11 mouse cellular contexts compared by ENCODE assay signal in the genomic region with DNA sequence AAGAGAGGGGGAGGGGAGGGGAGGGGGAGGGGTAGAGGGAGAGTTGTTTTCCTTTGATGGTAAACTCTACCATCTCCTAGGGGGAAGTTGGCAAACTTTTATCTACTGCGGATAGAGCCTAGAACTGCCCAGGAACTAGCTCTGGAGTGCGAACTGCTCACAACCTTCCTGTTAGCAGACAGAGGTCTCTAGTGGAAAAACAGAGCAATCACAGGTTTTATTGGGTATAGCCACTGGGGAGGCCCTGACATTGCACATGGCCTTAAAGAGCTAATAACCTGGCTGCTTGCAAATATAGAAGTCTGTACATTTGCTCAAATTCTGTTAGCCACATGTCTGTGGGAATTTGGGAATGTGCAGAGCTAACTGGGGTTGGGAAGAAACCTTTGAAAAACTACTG.
DNase-seq lines count a peak whose midpoint lies in the region; TF ChIP-seq lines count a peak whose summit lies in the region.
"Had no signal": no experiment of that assay in that cellular context is flagged by ENCODE, and none has a peak within 500 bp of the region (broad histone marks: within the 10 kb centered on the region; RNA-seq: fewer than 3 reads in every experiment).

No protein-coding gene starts in this region.

- DNase-seq in gastrocnemius, adult 2 months: no peak
- DNase-seq in gastrocnemius, postnatal 25 days: no peak
- peak; percentile 51 for DNase-seq in 3T3-L1 (ENCODE audit: low read depth, low spot score)
- DNase-seq in brain, adult 2 months (ENCODE audit: low read depth, low spot score): peak; percentile 46
- peak; percentile 17 for DNase-seq in kidney, postnatal 14 days
- no peak for DNase-seq in right cerebral cortex, postnatal 36 days (ENCODE audit: low spot score in 2 of 2)
- no peak for DNase-seq in thymus, postnatal 36 days
- DNase-seq in left cerebral cortex, adult 9 months (ENCODE audit: low spot score in 2 of 2): no peak

- intact Hi-C loops in gastrocnemius, adult 2 months (cut with DNase I): loop anchor here (10.0 kb wide), 1 partner anchor 472 kb away; a partner anchor contains a TSS

- TF ChIP-seq CTCF in gastrocnemius, adult 2 months (IDR thresholded peaks at IDR 0.05): peak; percentile 49

- H3K4me3 ChIP-seq in gastrocnemius, adult 2 months: no peak overlapping the region
- H3K4me3 ChIP-seq: forebrain, embryonic 13.5 days; hindbrain, embryonic 15.5 days; neural tube, embryonic 13.5 days had no signal

- H3K27ac ChIP-seq in gastrocnemius, adult 2 months: no peak overlapping the region
- H3K27ac ChIP-seq: forebrain, embryonic 13.5 days; hindbrain, embryonic 15.5 days; neural tube, embryonic 13.5 days had no signal

Comparison
In these comparisons a context has a peak if more than half of its experiments do, and no peak if none do; other contexts are left out.
1. DNase-seq: peak in 3T3-L1 (single experiment), brain, adult 2 months (single experiment) and kidney, postnatal 14 days (single experiment); none in gastrocnemius, adult 2 months (single experiment), gastrocnemius, postnatal 25 days (single experiment), right cerebral cortex, postnatal 36 days (0 of 2), thymus, postnatal 36 days (0 of 2) and left cerebral cortex, adult 9 months (0 of 2).